Mouse (Mus musculus) left cerebral cortex, postnatal 25 days (tissue): ENCODE measurements around the gene Gm14391. TPM values are rescaled to one million over a fixed set of nuclear protein-coding genes. Genes with fewer than 3 reads are reported as not detected.
"Not testable (repeated sequence)": the region's sequence is repeated elsewhere in the genome, so short reads cannot be mapped to it uniquely, and the experiment has no call there.

Source experiments
- DNase-seq, 2 experiments: peaks; one replicate each; pipeline ENCODE4 v3.0.0; 2022; ENCODE audit warnings: low spot score in 2 of 2, mixed read lengths in 1 of 2
- intact Hi-C: fragments of 180-260 bp; cut with DNase I; formaldehyde crosslinking; loops from one replicate; pipeline ENCODE4 v1.15.1; 2025
- total RNA-seq, 2 experiments: library from RNA; stranded (reverse); gene quantifications; 2 replicates each; pipeline ENCODE4 v1.2.3; 2021

Gm14391 gene
- 10 to 100 TPM; 85.0 to 92.0 TPM for total RNA-seq

DNA sequence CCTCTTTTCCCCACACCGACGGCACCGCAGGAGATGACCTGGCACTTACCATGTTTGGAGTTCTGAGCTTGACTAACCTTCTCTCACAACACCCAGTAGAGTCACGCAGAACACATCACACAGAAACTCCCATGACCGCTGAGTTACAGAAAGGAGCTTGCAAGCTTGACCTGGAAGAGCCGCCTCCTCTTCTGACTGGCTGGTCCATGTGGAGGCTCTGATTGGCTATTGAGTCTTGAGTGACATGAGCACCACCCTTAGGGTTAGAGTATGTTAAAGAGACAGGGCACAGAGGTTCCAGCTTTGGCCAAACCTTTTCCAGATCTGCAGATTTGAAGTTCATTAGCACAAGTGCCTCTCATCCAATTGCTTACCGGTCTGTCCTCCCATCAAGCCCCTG is at the start of gene Gm14391:
Gm14391 (minus strand) TSS at position 186 of the 400 bp plus-strand sequence.
- intact Hi-C loops, result not testable (repeated sequence)

DNA sequence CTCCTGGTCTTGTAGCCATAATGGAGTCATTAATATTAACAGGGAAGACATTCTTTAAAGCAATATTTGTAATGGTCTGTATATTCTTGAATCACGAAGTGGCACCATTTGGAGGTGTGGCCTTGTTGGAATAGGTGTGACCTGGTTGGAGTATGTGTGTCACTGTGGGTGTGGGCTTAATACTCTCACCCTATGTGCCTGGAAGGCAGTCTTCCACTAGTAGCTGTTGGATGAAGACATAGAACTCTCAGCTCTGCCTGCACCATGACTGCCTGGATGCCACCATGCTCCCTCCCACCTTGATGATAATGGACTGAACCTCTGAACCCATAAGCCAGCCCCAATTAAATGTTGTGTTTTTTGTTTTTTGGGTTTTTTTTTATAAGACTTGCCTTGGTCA is 27.7 kb downstream of the Gm14391 start:
- intact Hi-C loops, result not testable (repeated sequence)

More for the DNA sequence above, at the start of gene Gm14391:
- DNase-seq, result not testable (repeated sequence)

DNA sequence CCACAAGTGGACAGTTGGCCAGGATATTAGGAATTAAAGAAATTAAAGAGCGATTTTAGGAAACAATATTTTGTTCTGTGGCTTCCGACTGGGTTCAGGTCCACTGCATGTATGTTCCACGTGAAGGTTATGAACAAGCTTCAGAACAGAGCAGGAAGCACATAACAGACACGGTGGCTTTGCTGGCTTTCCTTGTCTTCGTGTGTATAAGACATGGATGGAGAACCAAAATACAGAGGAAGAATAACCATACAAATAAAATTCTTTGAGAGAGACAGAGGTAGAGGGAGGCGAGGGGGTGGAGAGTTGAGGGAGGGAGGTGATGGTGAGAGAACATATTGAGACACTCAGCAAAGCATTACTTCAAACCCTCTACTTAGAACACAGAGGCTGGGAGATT is 30.4 kb downstream of the Gm14391 start:
- intact Hi-C loops, result no loop called here
- DNase-seq, result no peak

More for the DNA sequence above, 27.7 kb downstream of the Gm14391 start:
- not testable (repeated sequence) for DNase-seq

DNA sequence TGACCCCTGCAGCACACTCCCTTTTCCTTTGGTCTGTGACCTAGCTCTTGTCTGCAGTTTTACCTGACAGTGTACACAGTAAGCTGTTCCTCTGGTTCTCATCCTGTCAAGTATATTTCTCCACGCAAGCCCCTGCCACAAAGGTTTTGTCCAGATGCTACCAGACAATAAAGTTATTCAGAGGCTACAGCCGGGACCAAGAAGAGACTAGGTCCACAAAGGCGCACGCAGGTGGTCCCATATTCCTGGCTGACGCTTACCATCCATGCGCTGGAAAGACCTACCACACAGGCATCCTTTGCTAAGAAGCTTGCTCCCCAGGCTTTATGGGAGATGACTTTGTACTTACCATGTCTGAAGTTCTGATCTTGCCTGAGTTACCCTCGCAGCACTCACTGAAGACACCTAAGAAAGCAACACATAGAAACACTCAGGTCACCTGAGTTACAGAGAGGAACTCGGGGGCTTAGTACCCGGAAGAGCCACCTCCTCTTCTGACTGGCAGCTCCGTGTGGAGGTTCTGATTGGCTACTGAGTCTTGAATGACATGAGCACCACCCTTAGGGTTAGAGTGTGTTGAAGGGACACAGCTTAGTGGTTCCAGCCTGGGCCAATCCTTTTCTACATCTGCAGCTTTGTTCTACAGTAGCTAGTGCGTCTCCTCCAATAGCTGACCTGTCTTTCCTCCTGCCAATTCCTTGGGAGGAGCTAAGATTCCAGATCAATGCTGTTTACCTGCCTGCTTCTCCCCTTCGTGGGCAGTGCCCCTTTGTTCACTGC is 31.1 kb downstream of the Gm14391 start, which contains the start of gene Gm14443:
Gm14443 (minus strand) TSS at position 471 of the 780 bp plus-strand sequence.
- intact Hi-C loops, DNase-seq: not testable (repeated sequence)

DNA sequence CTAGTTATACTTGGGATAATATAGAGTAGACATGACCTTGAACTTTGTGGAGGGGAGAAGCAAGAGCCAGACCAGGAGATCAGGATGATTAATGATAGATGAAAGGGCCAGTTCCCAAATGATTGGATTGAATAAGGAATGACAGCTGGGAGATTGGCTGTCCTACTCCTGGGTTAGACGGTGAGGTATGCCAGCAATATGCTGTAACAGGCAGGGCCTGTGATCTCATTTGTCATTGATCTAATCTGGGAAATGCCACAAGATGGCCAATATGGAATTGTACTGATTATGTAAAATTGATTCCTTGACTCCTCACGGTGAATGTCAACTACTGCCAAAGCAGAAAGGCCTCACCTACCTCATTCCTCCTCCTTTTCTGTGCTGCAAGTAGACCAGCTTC is 32.7 kb downstream of the Gm14391 start:
- intact Hi-C loops, DNase-seq: not testable (repeated sequence)

DNA sequence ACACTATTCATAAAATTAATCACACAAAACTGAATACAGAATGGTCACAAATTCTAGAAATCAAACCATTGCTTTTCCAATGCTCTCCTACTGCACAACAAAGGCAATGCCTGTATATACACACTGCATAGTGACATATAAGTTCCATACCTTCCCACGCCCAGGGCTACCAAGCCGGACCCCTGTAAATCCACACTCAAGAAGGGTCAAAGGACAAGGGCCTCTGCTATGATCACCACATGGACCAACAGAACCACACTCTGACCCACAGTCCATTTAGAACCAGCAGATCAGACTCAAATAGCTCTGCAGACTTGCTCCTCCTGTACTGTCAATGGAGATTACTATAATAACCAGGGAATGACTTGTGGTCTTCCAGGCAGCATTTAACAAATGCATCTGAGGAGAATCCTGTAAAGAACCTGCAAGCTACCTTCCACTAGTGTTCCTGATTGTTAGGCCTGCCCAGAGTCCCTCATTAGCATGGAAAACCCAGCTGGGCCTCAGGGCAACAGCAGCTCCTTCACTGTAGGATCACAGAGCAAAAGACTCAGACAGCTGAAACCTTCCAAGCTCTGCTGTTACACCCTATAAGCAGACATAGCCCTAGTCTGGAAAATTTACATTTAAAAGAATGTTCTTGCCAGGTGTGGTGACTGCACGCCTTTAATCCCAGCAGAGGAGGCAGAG is 33.7 kb downstream of the Gm14391 start:
- intact Hi-C loops, result not testable (repeated sequence)

DNA sequence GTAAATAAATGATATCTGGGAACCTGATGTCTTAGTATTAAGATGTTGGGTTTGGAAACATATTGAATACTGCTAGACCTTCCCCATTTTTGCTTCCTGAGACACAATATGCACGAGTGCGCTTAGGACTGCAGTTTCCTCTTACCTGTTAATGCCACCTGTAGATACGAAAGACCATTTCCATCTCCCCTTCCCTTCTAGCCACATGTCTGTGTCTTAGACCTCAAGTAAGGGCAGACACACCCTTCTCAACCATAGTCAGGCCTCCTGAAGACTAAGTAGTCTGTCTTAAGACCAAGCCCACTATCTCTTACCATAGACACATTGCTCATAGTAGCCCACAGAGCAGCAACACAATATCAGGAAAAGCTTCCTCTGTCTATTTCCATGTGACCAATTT is 34.6 kb downstream of the Gm14391 start:
- no peak for DNase-seq
- intact Hi-C loops, result no loop called here

More for the DNA sequence above, 33.7 kb downstream of the Gm14391 start:
- not testable (repeated sequence) for DNase-seq

DNA sequence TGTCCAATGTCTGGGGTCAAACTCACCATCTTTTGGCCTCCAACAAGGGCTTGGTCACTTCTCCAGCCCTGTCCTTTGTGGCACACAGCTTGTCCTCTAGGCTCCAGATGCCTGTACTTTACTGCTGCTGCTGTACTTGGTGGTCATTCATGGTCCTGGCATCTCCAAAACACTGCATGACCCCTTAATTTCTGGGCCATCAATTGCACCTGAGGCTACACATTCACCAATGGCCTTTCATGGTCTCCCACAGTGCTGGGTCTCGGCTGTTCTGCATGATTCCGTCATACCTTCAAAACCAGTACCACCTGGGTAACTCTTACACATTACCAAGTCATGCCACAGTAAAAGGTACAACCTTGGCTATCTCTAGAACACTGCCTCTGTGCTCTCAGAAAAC is 39.8 kb downstream of the Gm14391 start:
- intact Hi-C loops, result not testable (repeated sequence)

DNA sequence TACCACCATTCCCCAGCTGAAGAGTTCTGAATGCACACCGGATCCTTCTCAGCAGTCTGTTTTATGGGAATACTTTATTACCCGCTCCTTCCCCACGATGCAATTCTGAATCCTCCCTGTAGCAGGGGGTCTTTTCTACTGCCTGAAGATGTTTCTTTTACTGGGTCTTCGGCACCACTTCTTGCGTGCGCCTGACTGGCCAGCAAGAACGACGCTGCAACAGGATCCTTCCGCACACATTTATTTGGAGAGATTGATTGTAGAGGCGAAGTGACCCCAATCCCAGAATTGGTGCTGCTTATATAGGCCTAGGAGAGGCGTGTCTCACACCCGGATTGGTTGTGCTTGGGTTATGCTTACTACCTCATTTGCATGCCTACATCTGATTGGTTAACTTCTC is 41.6 kb downstream of the Gm14391 start:
- DNase-seq, intact Hi-C loops: not testable (repeated sequence)

More for the DNA sequence above, 39.8 kb downstream of the Gm14391 start:
- not testable (repeated sequence) for DNase-seq

DNA sequence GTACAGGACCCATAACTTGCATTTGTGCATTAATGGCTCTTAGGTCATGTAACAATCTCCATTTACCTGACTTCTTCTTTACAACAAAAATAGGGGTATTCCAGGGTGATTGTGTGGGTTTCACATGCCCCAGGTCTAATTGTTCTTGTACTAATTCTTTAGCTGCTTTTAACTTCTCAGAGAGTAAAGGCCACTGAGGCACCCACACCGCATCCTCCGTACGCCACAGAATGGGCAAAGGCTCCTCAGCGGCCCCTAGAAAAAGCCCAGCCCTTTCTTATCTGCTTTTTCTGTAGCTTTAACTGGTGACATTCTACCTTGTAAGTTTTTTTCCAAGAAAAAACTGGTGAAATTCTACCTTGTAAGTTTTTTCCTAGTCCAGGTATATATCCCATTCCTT is 45.3 kb downstream of the Gm14391 start:
- intact Hi-C loops, DNase-seq: not testable (repeated sequence)

DNA sequence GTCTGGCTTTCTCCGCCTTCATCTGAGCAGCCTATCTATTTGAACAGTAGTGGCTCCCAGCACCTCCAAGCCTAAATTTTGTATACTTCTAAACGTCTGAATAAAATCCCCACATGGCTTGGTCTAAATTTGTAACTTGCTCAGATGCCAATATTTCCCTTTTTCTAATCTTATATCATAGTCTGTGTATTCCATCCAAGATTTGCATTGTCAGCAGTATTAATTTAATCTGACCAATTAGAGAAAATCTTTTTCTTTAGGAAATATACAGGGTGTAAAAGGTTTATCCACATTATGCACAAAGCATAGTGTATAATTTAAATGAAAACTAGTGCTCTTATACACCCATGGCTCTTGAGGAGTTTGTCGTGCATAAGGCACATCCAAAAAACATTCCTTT is 48.1 kb downstream of the Gm14391 start:
- intact Hi-C loops, result no loop called here
- no peak for DNase-seq

DNA sequence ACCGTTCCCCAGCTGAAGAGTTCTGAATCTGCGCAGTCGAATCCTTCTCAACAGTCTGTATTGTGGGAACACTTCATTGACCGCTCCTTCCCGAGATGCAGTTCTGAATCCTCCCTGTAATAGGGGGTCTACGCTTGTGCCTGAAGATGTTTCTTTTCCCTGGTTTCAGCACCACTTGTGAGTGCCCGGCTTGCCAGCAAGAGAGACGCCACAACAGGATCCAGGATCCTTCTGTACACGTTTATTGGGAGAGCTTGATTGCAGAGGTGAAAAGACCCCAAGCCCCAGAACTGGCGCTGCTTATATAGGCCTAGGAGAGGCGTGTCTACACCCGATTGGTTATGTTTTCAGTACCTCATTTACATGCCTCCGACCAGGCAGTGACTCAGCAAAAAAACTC is 50.0 kb downstream of the Gm14391 start:
- DNase-seq, result no peak
- intact Hi-C loops, result no loop called here

DNA sequence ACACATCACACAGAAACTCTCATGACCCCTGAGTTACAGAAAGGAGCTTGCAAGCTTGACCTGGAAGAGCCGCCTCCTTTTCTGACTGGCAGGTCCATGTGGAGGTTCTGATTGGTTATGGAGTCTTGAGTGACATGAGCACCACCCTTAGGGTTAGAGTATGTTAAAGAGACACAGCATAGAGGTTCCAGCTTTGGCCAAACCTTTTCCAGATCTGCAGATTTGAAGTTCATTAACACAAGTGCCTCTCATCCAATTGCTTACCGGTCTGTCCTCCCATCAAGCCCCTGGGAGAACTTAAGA is 64.8 kb downstream of the Gm14391 start, which contains the start of gene Gm14399:
Gm14399 (minus strand) TSS at position 20 of the 303 bp plus-strand sequence.
- intact Hi-C loops, DNase-seq: not testable (repeated sequence)

DNA sequence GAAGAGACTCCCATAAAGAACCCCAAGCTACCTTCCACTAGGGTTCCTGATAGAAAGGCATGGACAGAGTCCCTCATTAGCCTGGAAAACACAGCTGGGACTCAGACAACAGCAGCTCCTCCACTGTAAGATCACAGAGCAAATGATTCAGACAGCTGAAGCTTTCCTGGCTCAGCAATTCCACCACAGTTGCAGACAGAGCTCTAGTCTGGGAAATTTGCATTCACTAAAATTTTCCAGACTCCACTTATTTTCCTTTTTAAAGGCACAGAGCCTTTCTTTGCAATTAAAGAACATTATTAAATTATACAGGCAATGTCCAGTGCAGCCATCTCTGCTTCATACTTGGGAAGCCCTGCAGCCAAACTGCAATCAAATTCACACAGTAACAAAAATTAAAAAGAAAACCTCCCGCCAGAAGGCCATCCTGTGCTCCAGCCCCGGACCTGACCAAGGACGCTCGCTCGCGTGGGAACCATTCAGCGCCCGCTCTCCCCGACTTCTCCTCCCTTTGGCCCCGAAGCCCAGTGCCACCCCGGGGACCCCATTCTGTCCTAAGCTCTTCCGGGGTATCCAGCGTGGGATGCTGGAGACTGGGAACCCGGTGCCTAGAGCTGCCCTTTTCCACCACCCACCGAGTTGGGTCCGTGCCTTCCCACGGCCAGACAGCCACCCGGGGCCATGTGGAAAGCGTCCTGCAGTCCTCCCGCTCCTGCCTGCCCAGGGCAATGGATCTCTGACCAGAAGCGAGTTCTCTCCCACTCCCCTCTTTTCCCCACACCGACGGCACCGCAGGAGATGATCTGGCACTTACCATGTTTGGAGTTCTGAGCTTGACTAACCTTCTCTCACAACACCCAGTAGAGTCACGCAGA is 65.4 kb downstream of the Gm14391 start:
- intact Hi-C loops, result not testable (repeated sequence)
- DNase-seq, result peak; percentile 29 to 36

Other genes with a start within 250 kb of the Gm14391 start
- gene Gm14444, start 196.7 kb downstream of the Gm14391 start, total RNA-seq, result 1 to 10 TPM; 1.3 to 1.4 TPM
- gene Gm14393, start 139.1 kb downstream of the Gm14391 start, total RNA-seq, result 1 to 10 TPM; 1.1 to 1.2 TPM
- gene Gm14399, start 64.9 kb downstream of the Gm14391 start, total RNA-seq, result 10 to 100 TPM; 13.4 to 20.9 TPM
- 1 to 10 TPM; 4.9 to 6.9 TPM for gene Gm14443, start 31.0 kb downstream of the Gm14391 start, total RNA-seq
- 10 to 100 TPM; 11.4 to 13.4 TPM for gene Gm14440, start 68.2 kb upstream of the Gm14391 start, total RNA-seq
- gene Gm4631, start 131.3 kb upstream of the Gm14391 start, total RNA-seq, result 10 to 100 TPM; 51.0 to 58.2 TPM
- gene Zfp968, start 165.5 kb upstream of the Gm14391 start, total RNA-seq, result 1 to 10 TPM; 4.6 to 5.9 TPM
- 10 to 100 TPM; 10.6 to 13.2 TPM for gene Gm4724, start 228.9 kb upstream of the Gm14391 start, total RNA-seq